In genomic region chr17:34583397-34583796, GRCm38 (mm10) we compare ENCODE assay signal across 13 mouse cellular contexts. TPM values are rescaled to one million over a fixed set of nuclear protein-coding genes. Genes with fewer than 3 reads are reported as not detected.
DNase-seq lines count a peak whose midpoint lies in the region; ATAC-seq lines count a peak whose summit lies in the region.
"Had no signal": no experiment of that assay in that cellular context is flagged by ENCODE, and none has a peak within 500 bp of the region (broad histone marks: within the 10 kb centered on the region; RNA-seq: fewer than 3 reads in every experiment).

No protein-coding gene starts in this region.

- no peak overlapping the region for H3K4me2 ChIP-seq in forebrain, embryonic 12.5 days
- 0 out of 2 replicates have a peak overlapping the region, but pooled peaks have one; percentile 14 for H3K4me2 ChIP-seq in neural tube, embryonic 12.5 days (replicated peaks)
- no peak overlapping the region for H3K4me2 ChIP-seq in neural tube, embryonic 15.5 days
- H3K4me2 ChIP-seq: embryonic facial prominence, embryonic 15.5 days; heart, embryonic 15.5 days; intestine, embryonic 15.5 days; kidney, embryonic 15.5 days; liver, embryonic 15.5 days had no signal

- H3K9ac ChIP-seq in forebrain, embryonic 12.5 days = no peak overlapping the region
- H3K9ac ChIP-seq in neural tube, embryonic 12.5 days = no peak overlapping the region
- H3K9ac ChIP-seq in neural tube, embryonic 15.5 days (replicated peaks) = no peak overlapping the region
- H3K9ac ChIP-seq: embryonic facial prominence, embryonic 15.5 days; heart, embryonic 15.5 days; intestine, embryonic 15.5 days; kidney, embryonic 15.5 days; liver, embryonic 15.5 days had no signal

- no peak for DNase-seq in forebrain, embryonic 10.5 days (ENCODE audit: extremely low spot score, low spot score)
- peak; percentile 32 for DNase-seq in kidney, postnatal 10 days
- no peak for DNase-seq in kidney, postnatal 4 days
- DNase-seq in testis, postnatal 14 days (ENCODE audit: low spot score) = peak; percentile 87
- no peak for DNase-seq in embryo, embryonic 10.5 days (ENCODE audit: low spot score)

- H3K4me3 ChIP-seq in forebrain, embryonic 10.5 days = no peak overlapping the region
- no peak overlapping the region for H3K4me3 ChIP-seq in forebrain, embryonic 12.5 days (replicated peaks)
- no peak overlapping the region for H3K4me3 ChIP-seq in neural tube, embryonic 12.5 days
- no peak overlapping the region for H3K4me3 ChIP-seq in neural tube, embryonic 15.5 days (replicated peaks)
- H3K4me3 ChIP-seq: embryonic facial prominence, embryonic 15.5 days; heart, embryonic 15.5 days; intestine, embryonic 15.5 days; kidney, embryonic 15.5 days; liver, embryonic 15.5 days had no signal

- H3K4me1 ChIP-seq in forebrain, embryonic 10.5 days = peaks cover 41% of the 10 kb centered on the region
- peaks cover 18% of the 10 kb centered on the region for H3K4me1 ChIP-seq in forebrain, embryonic 12.5 days
- H3K4me1 ChIP-seq in neural tube, embryonic 12.5 days = peaks cover 24% of the 10 kb centered on the region
- peaks cover 24% of the 10 kb centered on the region for H3K4me1 ChIP-seq in neural tube, embryonic 15.5 days

- H3K9me3 ChIP-seq in forebrain, embryonic 10.5 days = no peaks in the 10 kb centered on the region
- no peaks in the 10 kb centered on the region for H3K9me3 ChIP-seq in forebrain, embryonic 12.5 days
- no peaks in the 10 kb centered on the region for H3K9me3 ChIP-seq in neural tube, embryonic 12.5 days
- no peaks in the 10 kb centered on the region for H3K9me3 ChIP-seq in neural tube, embryonic 15.5 days (replicated peaks)
- H3K9me3 ChIP-seq: embryonic facial prominence, embryonic 15.5 days; heart, embryonic 15.5 days; intestine, embryonic 15.5 days; kidney, embryonic 15.5 days; liver, embryonic 15.5 days had no signal

- no peaks in the 10 kb centered on the region for H3K27me3 ChIP-seq in forebrain, embryonic 10.5 days (ENCODE audit: poor library complexity, severe bottlenecking)
- no peaks in the 10 kb centered on the region for H3K27me3 ChIP-seq in forebrain, embryonic 12.5 days
- no peaks in the 10 kb centered on the region for H3K27me3 ChIP-seq in neural tube, embryonic 12.5 days (replicated peaks)
- no peaks in the 10 kb centered on the region for H3K27me3 ChIP-seq in neural tube, embryonic 15.5 days (replicated peaks)
- H3K27me3 ChIP-seq: embryonic facial prominence, embryonic 15.5 days; intestine, embryonic 15.5 days; kidney, embryonic 15.5 days had no signal

- 71% methylated on average over 7 of the region's 7 CpGs for WGBS in forebrain, embryonic 10.5 days
- WGBS in forebrain, embryonic 12.5 days = 71% methylated on average over 7 of the region's 7 CpGs
- WGBS in neural tube, embryonic 12.5 days = 67% methylated on average over 7 of the region's 7 CpGs
- WGBS in neural tube, embryonic 15.5 days = 63% methylated on average over 7 of the region's 7 CpGs

- no peaks in the 10 kb centered on the region for H3K36me3 ChIP-seq in forebrain, embryonic 10.5 days (replicated peaks)
- H3K36me3 ChIP-seq in forebrain, embryonic 12.5 days (replicated peaks) = no peaks in the 10 kb centered on the region
- no peaks in the 10 kb centered on the region for H3K36me3 ChIP-seq in neural tube, embryonic 12.5 days
- no peaks in the 10 kb centered on the region for H3K36me3 ChIP-seq in neural tube, embryonic 15.5 days
- H3K36me3 ChIP-seq: embryonic facial prominence, embryonic 15.5 days; heart, embryonic 15.5 days; intestine, embryonic 15.5 days; kidney, embryonic 15.5 days; liver, embryonic 15.5 days had no signal

- H3K27ac ChIP-seq in forebrain, embryonic 10.5 days = peak overlapping the region; percentile 36
- H3K27ac ChIP-seq in forebrain, embryonic 12.5 days = no peak overlapping the region
- H3K27ac ChIP-seq in neural tube, embryonic 12.5 days = no peak overlapping the region
- H3K27ac ChIP-seq in neural tube, embryonic 15.5 days (replicated peaks) = no peak overlapping the region
- H3K27ac ChIP-seq: embryonic facial prominence, embryonic 15.5 days; heart, embryonic 15.5 days; intestine, embryonic 15.5 days; kidney, embryonic 15.5 days; liver, embryonic 15.5 days had no signal

- ATAC-seq in forebrain, embryonic 12.5 days (ENCODE audit: low FRiP score) = no peak
- no peak for ATAC-seq in neural tube, embryonic 12.5 days (ENCODE audit: low FRiP score, low read depth)
- no peak for ATAC-seq in neural tube, embryonic 15.5 days (ENCODE audit: low FRiP score)
- ATAC-seq: intestine, embryonic 15.5 days had no signal

RNA-seq across cellular contexts. Expression of gene Gpsm3, which starts 6.2 kb away (rescaled TPM):
- polyA plus RNA-seq in forebrain, embryonic 10.5 days (2016; fragmentation: Nextera tagmentation; extraction: Ambion mirVana) = 5.9 and 6.5 TPM in 2 replicates
- 2.0 and 2.7 TPM in 2 replicates for polyA plus RNA-seq in forebrain, embryonic 12.5 days (2016; fragmentation: Nextera tagmentation; extraction: Ambion mirVana)
- polyA plus RNA-seq in neural tube, embryonic 12.5 days (2016; fragmentation: Nextera tagmentation; extraction: Ambion mirVana) = 4.2 and 5.5 TPM in 2 replicates
- polyA plus RNA-seq in neural tube, embryonic 15.5 days (2015; fragmentation: Nextera tagmentation; extraction: Ambion mirVana) = 3.8 and 14.5 TPM in 2 replicates

RNA-seq across cellular contexts. Expression of gene Pbx2, which starts 7.7 kb away (rescaled TPM):
- polyA plus RNA-seq in forebrain, embryonic 10.5 days (2016; fragmentation: Nextera tagmentation; extraction: Ambion mirVana) = 15.6 and 15.7 TPM in 2 replicates
- 16.6 and 17.8 TPM in 2 replicates for polyA plus RNA-seq in forebrain, embryonic 12.5 days (2016; fragmentation: Nextera tagmentation; extraction: Ambion mirVana)
- polyA plus RNA-seq in neural tube, embryonic 12.5 days (2016; fragmentation: Nextera tagmentation; extraction: Ambion mirVana) = 17.1 and 18.4 TPM in 2 replicates
- 8.2 and 10.3 TPM in 2 replicates for polyA plus RNA-seq in neural tube, embryonic 15.5 days (2015; fragmentation: Nextera tagmentation; extraction: Ambion mirVana)

RNA-seq across cellular contexts. Expression of gene Ager, which starts 14.3 kb away (rescaled TPM):
- polyA plus RNA-seq in forebrain, embryonic 10.5 days (2016; fragmentation: Nextera tagmentation; extraction: Ambion mirVana) = 2.3 TPM in 2 replicates
- 2.6 and 2.9 TPM in 2 replicates for polyA plus RNA-seq in forebrain, embryonic 12.5 days (2016; fragmentation: Nextera tagmentation; extraction: Ambion mirVana)
- 1.9 and 2.3 TPM in 2 replicates for polyA plus RNA-seq in neural tube, embryonic 12.5 days (2016; fragmentation: Nextera tagmentation; extraction: Ambion mirVana)
- polyA plus RNA-seq in neural tube, embryonic 15.5 days (2015; fragmentation: Nextera tagmentation; extraction: Ambion mirVana) = 1.0 and 1.4 TPM in 2 replicates

RNA-seq across cellular contexts. Expression of gene Notch4, which starts 19.3 kb away (rescaled TPM):
- 6.1 and 7.0 TPM in 2 replicates for polyA plus RNA-seq in forebrain, embryonic 10.5 days (2016; fragmentation: Nextera tagmentation; extraction: Ambion mirVana)
- polyA plus RNA-seq in forebrain, embryonic 12.5 days (2016; fragmentation: Nextera tagmentation; extraction: Ambion mirVana) = 6.9 and 9.5 TPM in 2 replicates
- polyA plus RNA-seq in neural tube, embryonic 12.5 days (2016; fragmentation: Nextera tagmentation; extraction: Ambion mirVana) = 10.2 and 11.6 TPM in 2 replicates
- 8.0 and 8.5 TPM in 2 replicates for polyA plus RNA-seq in neural tube, embryonic 15.5 days (2015; fragmentation: Nextera tagmentation; extraction: Ambion mirVana)

RNA-seq across cellular contexts. Expression of gene Rnf5, which starts 20.1 kb away (rescaled TPM):
- 185 and 186 TPM in 2 replicates for polyA plus RNA-seq in forebrain, embryonic 10.5 days (2016; fragmentation: Nextera tagmentation; extraction: Ambion mirVana)
- 241 and 247 TPM in 2 replicates for polyA plus RNA-seq in forebrain, embryonic 12.5 days (2016; fragmentation: Nextera tagmentation; extraction: Ambion mirVana)
- 249 and 263 TPM in 2 replicates for polyA plus RNA-seq in neural tube, embryonic 12.5 days (2016; fragmentation: Nextera tagmentation; extraction: Ambion mirVana)
- 256 and 280 TPM in 2 replicates for polyA plus RNA-seq in neural tube, embryonic 15.5 days (2015; fragmentation: Nextera tagmentation; extraction: Ambion mirVana)

Comparison
In these comparisons a context has a peak if more than half of its experiments do, and no peak if none do; other contexts are left out.
1. DNase-seq: peak in kidney, postnatal 10 days (single experiment) and testis, postnatal 14 days (single experiment); none in forebrain, embryonic 10.5 days (single experiment), kidney, postnatal 4 days (0 of 2) and embryo, embryonic 10.5 days (single experiment).